Mouse (Mus musculus): ENCODE measurements at regions not wholly inside any gene's neighbourhood (a gene's known extent, or its start where the extent isn't known, plus 50 kb on each side); places are given as distances from the start of the nearest gene placed in this dataset.

- Histone ChIP-seq H3K4me1 (ENCODE audit: control insufficient read depth, insufficient read depth, low read length) (peaks cover 5% of the 10 kb centered on the region), H3K27ac (ENCODE audit: insufficient read depth, low read length) (peak overlapping the region; percentile 95), H3K4me3 (ENCODE audit: insufficient read depth, low read length) (no peak overlapping the region)
- TF ChIP-seq CTCF (IDR thresholded peaks at IDR 0.05; ENCODE audit: borderline replicate concordance, insufficient read depth, low read length) (no peak), POLR2A (IDR thresholded peaks at IDR 0.05; ENCODE audit: low read depth, low read length) (no peak)
Measured at GRCm38 (mm10) chr9:41740536-41740935, 383.6 kb downstream of the Sorl1 start.

- TF ChIP-seq POLR2A (IDR thresholded peaks at IDR 0.05; ENCODE audit: low read depth, low read length): no peak
- TF ChIP-seq CTCF (IDR thresholded peaks at IDR 0.05; ENCODE audit: borderline replicate concordance, insufficient read depth, low read length): no peak
- Histone ChIP-seq H3K27ac (ENCODE audit: insufficient read depth, low read length) (peak overlapping the region; percentile 92), H3K4me3 (ENCODE audit: insufficient read depth, low read length) (no peak overlapping the region), H3K4me1 (ENCODE audit: control insufficient read depth, insufficient read depth, low read length) (peaks cover 8% of the 10 kb centered on the region)
Measured at GRCm38 (mm10) chr9:41737671-41738070, 386.4 kb downstream of the Sorl1 start.

- no peak overlapping the region for H3K4me3 ChIP-seq (ENCODE audit: insufficient read depth, low read length)
- peak overlapping the region; percentile 92 for H3K27ac ChIP-seq (ENCODE audit: insufficient read depth, low read length)
- peaks cover 8% of the 10 kb centered on the region for H3K4me1 ChIP-seq (ENCODE audit: control insufficient read depth, insufficient read depth, low read length)
- TF ChIP-seq CTCF (IDR thresholded peaks at IDR 0.05; ENCODE audit: borderline replicate concordance, insufficient read depth, low read length): no peak
- TF ChIP-seq POLR2A (IDR thresholded peaks at IDR 0.05; ENCODE audit: low read depth, low read length): no peak
Measured at GRCm38 (mm10) chr9:41736881-41737280, 387.2 kb downstream of the Sorl1 start.

DNA sequence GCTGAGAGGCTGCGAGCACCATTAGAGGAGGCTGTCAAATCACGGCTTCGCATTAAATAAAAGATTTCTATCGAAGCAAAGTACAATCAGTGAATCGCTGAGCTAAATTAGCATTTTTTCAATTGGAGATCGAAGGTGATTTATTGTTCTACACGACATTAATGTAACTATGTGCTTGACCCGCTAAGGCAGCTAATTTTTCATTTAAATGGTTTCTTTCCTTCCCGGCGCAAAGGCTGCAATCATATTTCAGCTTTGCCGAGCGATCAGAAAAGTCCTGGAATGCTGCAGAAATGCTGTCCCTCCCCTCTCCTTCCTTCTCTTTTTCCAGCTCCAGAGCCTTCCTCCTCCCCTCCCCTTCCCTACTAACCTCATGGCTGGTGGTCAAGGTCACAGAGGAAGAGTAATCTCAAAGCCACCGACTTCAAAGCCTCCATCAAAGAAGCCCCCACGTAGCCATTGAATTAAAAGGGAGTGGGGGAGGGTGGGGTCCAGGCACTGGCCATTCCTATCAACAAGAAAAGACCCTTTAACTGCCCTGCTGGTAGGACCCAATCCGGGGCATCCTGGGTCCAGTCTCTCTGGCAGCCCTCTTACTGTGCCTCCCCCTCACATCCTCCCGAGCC lies 387.8 kb downstream of the Sorl1 start:
- Histone ChIP-seq H3K4me1 (ENCODE audit: control insufficient read depth, insufficient read depth, low read length) (peaks cover 8% of the 10 kb centered on the region), H3K4me3 (ENCODE audit: insufficient read depth, low read length) (peak overlapping the region; percentile 1; the same call in 1 of the 2 replicates), H3K27ac (ENCODE audit: insufficient read depth, low read length) (peak overlapping the region; percentile 92)
- TF ChIP-seq CTCF (IDR thresholded peaks at IDR 0.05; ENCODE audit: borderline replicate concordance, insufficient read depth, low read length): no peak
- TF ChIP-seq POLR2A (IDR thresholded peaks at IDR 0.05; ENCODE audit: low read depth, low read length): 0 out of 2 replicates have a peak, but pooled peaks have one; percentile 7

- peak overlapping the region; percentile 100 for H3K27ac ChIP-seq (ENCODE audit: insufficient read depth, low read length)
- TF ChIP-seq CTCF (IDR thresholded peaks at IDR 0.05; ENCODE audit: borderline replicate concordance, insufficient read depth, low read length) (no peak), POLR2A (IDR thresholded peaks at IDR 0.05; ENCODE audit: low read depth, low read length) (peak; percentile 52)
- no peak overlapping the region for H3K4me3 ChIP-seq (ENCODE audit: insufficient read depth, low read length)
- H3K4me1 ChIP-seq (ENCODE audit: control insufficient read depth, insufficient read depth, low read length): peaks cover 8% of the 10 kb centered on the region
Measured at GRCm38 (mm10) chr9:41735448-41736233, 388.5 kb downstream of the Sorl1 start.

DNA sequence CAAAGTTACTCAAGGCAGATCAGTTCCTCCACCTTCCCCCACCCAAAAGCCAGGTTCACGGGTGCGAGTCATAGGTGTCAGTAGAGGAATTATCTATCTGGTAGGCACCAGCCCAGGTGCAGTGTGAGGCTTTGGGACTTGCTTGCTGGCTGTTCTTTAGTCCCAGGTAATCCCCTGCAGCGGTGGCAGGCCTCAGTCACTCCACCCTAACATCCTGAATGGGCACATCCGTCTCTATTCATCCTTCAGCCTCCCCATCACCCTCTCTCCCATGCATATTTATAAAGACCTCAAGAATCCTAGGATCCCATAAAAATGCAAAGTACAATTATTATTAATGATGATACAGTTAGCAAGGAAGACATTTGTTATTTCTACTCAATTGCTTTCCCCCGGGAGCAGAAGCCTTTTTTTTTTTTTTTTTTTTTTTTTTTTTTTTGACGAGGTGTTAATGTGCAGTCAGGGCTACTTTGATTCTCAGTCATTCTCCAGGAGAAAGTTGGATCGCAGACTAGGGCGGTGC lies 389.1 kb downstream of the Sorl1 start:
- TF ChIP-seq CTCF (IDR thresholded peaks at IDR 0.05; ENCODE audit: borderline replicate concordance, insufficient read depth, low read length) (no peak), POLR2A (IDR thresholded peaks at IDR 0.05; ENCODE audit: low read depth, low read length) (no peak)
- H3K4me3 ChIP-seq (ENCODE audit: insufficient read depth, low read length): no peak overlapping the region
- H3K4me1 ChIP-seq (ENCODE audit: control insufficient read depth, insufficient read depth, low read length): peaks cover 8% of the 10 kb centered on the region
- peak overlapping the region; percentile 100 for H3K27ac ChIP-seq (ENCODE audit: insufficient read depth, low read length)

- Histone ChIP-seq H3K27ac (ENCODE audit: insufficient read depth, low read length) (no peak overlapping the region), H3K4me3 (ENCODE audit: insufficient read depth, low read length) (no peak overlapping the region), H3K4me1 (ENCODE audit: control insufficient read depth, insufficient read depth, low read length) (no peaks in the 10 kb centered on the region)
- TF ChIP-seq POLR2A (IDR thresholded peaks at IDR 0.05; ENCODE audit: low read depth, low read length) (no peak), CTCF (IDR thresholded peaks at IDR 0.05; ENCODE audit: borderline replicate concordance, insufficient read depth, low read length) (no peak)
Measured at GRCm38 (mm10) chr9:41721609-41722008, 402.5 kb downstream of the Sorl1 start.

DNA sequence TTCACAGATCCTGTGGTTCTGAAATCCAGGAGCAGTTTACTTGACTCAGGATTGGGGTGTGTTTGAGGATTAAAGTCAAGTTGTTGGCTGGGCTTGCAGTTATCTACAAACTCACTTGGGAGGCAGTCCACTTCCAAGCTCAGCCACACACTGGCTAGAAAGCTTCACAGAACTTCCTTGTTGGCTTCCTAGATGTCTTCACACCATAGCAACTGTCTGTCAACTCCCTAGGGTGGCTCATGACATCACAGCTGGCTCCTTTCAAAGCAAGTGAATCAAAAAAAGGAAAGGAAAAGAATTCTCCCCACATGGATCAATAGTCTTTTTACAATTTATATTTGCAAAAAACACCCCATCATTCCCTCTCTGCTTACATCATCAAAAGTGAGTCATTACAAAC lies 408.9 kb downstream of the Sorl1 start:
- Histone ChIP-seq H3K27ac (ENCODE audit: insufficient read depth, low read length) (no peak overlapping the region), H3K4me3 (ENCODE audit: insufficient read depth, low read length) (no peak overlapping the region), H3K4me1 (ENCODE audit: control insufficient read depth, insufficient read depth, low read length) (no peaks in the 10 kb centered on the region)
- no peak for TF ChIP-seq POLR2A (IDR thresholded peaks at IDR 0.05; ENCODE audit: low read depth, low read length)
- TF ChIP-seq CTCF (IDR thresholded peaks at IDR 0.05; ENCODE audit: borderline replicate concordance, insufficient read depth, low read length): no peak

GRCm38 (mm10) chr9:41705972-41706371 lies 418.1 kb downstream of the Sorl1 start:
- Histone ChIP-seq H3K4me3 (ENCODE audit: insufficient read depth, low read length) (no peak overlapping the region), H3K4me1 (ENCODE audit: control insufficient read depth, insufficient read depth, low read length) (peaks cover 13% of the 10 kb centered on the region), H3K27ac (ENCODE audit: insufficient read depth, low read length) (peak overlapping the region; percentile 97)
- TF ChIP-seq CTCF (IDR thresholded peaks at IDR 0.05; ENCODE audit: borderline replicate concordance, insufficient read depth, low read length) (no peak), POLR2A (IDR thresholded peaks at IDR 0.05; ENCODE audit: low read depth, low read length) (no peak; the same call in 1 of the 2 replicates)

- TF ChIP-seq POLR2A (IDR thresholded peaks at IDR 0.05; ENCODE audit: low read depth, low read length) (0 out of 2 replicates have a peak, but pooled peaks have one; percentile 11), CTCF (IDR thresholded peaks at IDR 0.05; ENCODE audit: borderline replicate concordance, insufficient read depth, low read length) (no peak)
- peak overlapping the region; percentile 97 for H3K27ac ChIP-seq (ENCODE audit: insufficient read depth, low read length)
- H3K4me1 ChIP-seq (ENCODE audit: control insufficient read depth, insufficient read depth, low read length): peaks cover 13% of the 10 kb centered on the region
- no peak overlapping the region for H3K4me3 ChIP-seq (ENCODE audit: insufficient read depth, low read length)
Measured at GRCm38 (mm10) chr9:41705461-41705903, 418.6 kb downstream of the Sorl1 start.
